Mouse (Mus musculus) CD4-positive, CD25-positive, alpha-beta regulatory T cell, adult 4 months (primary cell): ENCODE data around the gene Aicda. TPM values are rescaled to one million over a fixed set of nuclear protein-coding genes. Genes with fewer than 3 reads are reported as not detected.
A peak's percentile ranks its signal among the peaks of the same experiment; 100 is the strongest.

ENCODE experiments used
- ATAC-seq: one replicate; pipeline ENCODE4 v1.8.0; 2017
- polyA plus RNA-seq, 2 experiments: library from polyadenylated mRNA; unstranded; fragments of 100-300 nt; shearing (Covaris generic); gene quantifications; one replicate each; pipeline ENCODE4 v1.2.1; 2017

Aicda gene
- polyA plus RNA-seq, 2 experiments from 2014 or later, result 0.66 to 1.6 TPM

DNA sequence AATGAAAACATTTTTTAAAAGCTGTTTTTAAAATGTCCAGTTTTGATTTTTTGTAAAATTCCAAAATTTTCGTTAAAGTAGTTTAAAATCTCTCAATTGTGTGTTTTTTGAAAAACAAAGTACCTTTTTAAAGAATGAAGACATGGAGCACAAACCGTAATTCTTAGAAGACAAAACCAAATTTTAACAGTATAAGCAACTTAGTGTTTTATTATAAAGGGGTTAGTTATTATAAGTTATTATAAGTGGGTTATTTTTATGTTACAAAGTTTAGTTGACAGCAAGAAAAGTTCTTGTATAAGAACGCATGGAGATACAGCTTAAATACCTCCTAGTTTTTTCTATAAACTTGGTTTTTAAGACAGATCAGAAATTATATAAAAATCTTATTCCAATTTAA, 48.0 kb downstream of the Aicda start:
- ATAC-seq, result no peak

DNA sequence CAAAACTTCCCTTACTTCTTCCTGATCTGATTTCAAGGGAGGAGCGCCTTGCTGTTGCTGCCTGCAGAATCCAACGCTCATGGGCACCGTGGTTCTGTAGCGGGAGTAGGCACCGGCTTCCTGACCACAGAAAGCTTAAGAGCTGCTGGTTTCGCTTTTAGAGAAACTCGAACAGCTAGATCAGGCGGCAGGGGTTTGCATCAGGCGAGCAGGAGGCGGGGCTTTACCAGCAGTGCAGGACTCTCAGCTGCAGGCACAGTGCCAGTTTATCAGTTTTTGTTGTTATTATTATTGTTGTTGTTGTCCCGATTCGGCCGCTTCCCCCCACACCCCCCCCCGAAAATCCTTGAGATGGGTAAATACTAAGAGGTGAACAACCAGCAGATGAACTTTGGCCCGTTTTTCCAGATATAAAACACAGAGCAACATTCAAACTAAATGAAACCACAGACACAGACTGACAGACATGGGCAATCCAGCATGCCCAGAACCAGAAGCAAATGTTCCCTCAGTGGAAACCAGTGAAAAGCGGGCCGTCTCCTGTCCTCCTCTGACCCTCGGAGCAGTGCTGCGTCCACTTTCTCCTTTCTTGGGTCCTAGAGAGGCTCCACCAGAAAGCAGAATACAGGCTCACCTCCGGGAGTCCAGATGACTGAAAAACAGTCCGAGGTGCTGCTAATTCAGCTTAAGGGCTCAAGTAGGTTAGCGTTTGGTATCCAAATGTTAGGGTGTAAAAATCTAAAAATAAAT, 48.8 kb downstream of the Aicda start, which contains the start of gene Apobec1:
Gene Apobec1 (minus strand): TSS at position 203 of the 750 bp plus-strand sequence.
- peak; percentile 94 for ATAC-seq

DNA sequence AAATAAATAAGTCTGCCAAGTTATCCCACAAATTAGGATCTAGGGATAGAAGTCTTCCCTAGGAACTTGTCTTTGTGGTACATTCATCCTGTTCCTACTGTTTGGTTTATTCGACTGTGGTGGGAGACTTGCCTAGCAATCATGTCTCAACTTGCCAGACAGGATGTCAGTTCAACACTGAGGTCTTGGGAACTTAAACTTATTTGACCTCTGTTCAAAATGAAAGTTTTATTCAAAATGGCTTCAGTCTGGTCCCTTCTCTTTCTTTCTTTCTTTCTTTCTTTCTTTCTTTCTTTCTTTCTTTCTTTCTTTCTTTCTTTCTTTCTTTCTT, 49.4 kb downstream of the Aicda start:
- ATAC-seq, result peak; percentile 28

- no peak for ATAC-seq
These were observed 50.7 kb downstream of the Aicda start for GRCm38 (mm10) chr6:122604260-122604659.

DNA sequence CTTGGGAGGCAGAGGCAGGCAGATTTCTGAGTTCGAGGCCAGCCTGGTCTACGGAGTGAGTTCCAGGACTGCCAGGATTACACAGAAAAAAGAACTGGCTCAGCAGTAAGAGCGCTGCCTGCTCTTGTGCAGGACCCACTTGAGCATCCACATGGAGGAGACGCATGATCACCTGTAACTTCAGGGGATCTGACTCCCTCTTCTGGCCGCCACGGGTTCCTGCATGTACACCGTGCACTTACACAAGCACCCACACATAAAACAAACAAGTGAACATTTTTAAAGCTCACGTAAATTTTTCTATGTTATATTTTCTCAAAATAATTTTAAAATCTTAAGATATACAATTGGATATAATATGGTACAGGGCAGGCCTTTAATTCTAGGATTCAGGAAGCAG, 51.9 kb downstream of the Aicda start:
- no peak for ATAC-seq

GRCm38 (mm10) chr6:122606661-122607060, 53.1 kb downstream of the Aicda start:
- no peak for ATAC-seq

- ATAC-seq, result no peak
These were observed 54.1 kb downstream of the Aicda start for GRCm38 (mm10) chr6:122607700-122608099.

GRCm38 (mm10) chr6:122608434-122609376, 55.1 kb downstream of the Aicda start:
- ATAC-seq, result no peak

GRCm38 (mm10) chr6:122609377-122609728, 55.8 kb downstream of the Aicda start:
- ATAC-seq, result no peak

DNA sequence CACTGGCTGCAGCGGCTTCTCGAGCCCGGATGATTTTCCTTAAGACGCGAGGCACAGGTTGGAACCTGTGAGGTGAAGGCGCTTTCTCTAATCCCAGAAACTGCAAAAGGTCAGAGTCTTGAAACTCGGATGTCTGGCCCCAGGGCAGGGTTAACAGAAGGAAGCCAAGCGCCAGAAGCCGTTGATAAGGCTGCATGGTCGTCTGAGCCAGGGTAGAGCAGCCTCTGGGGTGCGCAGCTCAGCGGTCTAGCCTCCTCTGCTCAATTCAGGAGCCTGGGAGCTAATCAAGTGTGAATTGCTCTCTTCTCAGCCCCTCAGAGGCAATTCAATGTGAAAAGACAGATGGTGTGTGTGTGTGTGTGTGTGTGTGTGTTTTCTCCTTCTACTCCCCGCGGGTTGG, 56.2 kb downstream of the Aicda start, which contains the start of gene Gdf3:
Gene Gdf3 (minus strand): TSS at position 317 of the 400 bp plus-strand sequence.
- no peak for ATAC-seq

DNA sequence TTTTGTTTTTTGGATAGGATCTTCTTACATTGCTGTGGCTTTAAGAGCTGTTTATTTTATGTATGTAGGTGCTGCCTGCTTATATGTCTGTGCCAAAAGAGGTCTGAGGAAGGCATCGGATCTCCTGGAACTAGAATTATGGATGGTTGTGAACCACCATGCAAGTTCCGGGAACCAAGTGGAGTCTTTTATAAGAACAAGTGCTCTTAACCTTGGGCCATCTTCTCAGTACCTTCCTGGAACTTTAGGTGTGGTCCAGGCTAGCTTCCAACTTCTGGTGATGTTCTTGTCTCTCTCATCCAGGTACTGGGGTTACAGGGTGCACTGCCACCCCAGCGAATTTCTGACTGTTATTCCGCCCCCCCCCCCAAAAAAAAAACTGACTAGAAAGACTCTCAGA, 58.8 kb downstream of the Aicda start:
- ATAC-seq, result no peak

Other genes starting within 250 kb of the Aicda start
- gene M6pr, start 245.1 kb upstream of the Aicda start, polyA plus RNA-seq, result 100 to 1,000 TPM; 255 to 333 TPM
- gene Phc1, start 213.2 kb upstream of the Aicda start, polyA plus RNA-seq, result 1 to 10 TPM; 5.6 to 7.1 TPM
- gene Rimklb, start 55.0 kb upstream of the Aicda start, polyA plus RNA-seq, result under 1 TPM in 1 of 2 experiments, not detected in 1; 0.17 TPM
- gene Mfap5, start 48.0 kb upstream of the Aicda start, polyA plus RNA-seq, result not detected
- 10 to 100 TPM; 24.3 to 35.4 TPM for gene Apobec1, start 48.6 kb downstream of the Aicda start, polyA plus RNA-seq
- gene Gdf3, start 56.3 kb downstream of the Aicda start, polyA plus RNA-seq, result not detected
- gene Dppa3, start 72.6 kb downstream of the Aicda start, polyA plus RNA-seq, result not detected
- under 1 TPM in 1 of 2 experiments, not detected in 1; 0.22 TPM for gene Nanog, start 153.7 kb downstream of the Aicda start, polyA plus RNA-seq
- 100 to 1,000 TPM; 103 to 138 TPM for gene Slc2a3, start 247.8 kb downstream of the Aicda start, polyA plus RNA-seq